In the genomic region with DNA sequence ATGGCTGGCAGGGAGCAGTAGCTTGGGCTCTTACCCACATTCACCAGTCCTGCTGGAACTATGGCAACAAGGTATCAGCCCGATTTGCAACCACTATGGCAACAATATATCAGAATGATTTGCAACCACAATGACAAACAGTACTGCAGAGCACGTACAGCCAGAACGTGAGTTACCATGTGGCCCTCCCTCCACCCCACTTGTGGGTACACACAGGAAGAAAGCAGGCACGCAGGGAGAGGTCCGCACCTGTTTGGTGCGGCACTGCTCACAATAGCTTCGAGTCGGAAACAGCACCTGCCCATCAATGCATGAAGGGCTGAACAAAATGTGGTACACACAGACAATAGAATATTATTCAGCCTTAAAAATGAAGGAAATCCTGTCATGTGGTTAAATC, we compare ENCODE assay signal across 19 mouse cellular contexts. TPM values are rescaled to one million over a fixed set of nuclear protein-coding genes. Genes with fewer than 3 reads are reported as not detected.
DNase-seq lines count a peak whose midpoint lies in the region; TF ChIP-seq lines count a peak whose summit lies in the region.
"Had no signal": no experiment of that assay in that cellular context is flagged by ENCODE, and none has a peak within 500 bp of the region (broad histone marks: within the 10 kb centered on the region; RNA-seq: fewer than 3 reads in every experiment).

No protein-coding gene starts in this region.

- no peaks in the 10 kb centered on the region for H3K27me3 ChIP-seq in thymus, adult 2 months (ENCODE audit: control insufficient read depth, insufficient read depth, low read length)
- no peaks in the 10 kb centered on the region for H3K27me3 ChIP-seq in heart, embryonic 10.5 days (ENCODE audit: insufficient read depth, poor library complexity, severe bottlenecking)
- H3K27me3 ChIP-seq: heart, embryonic 15.5 days; lung, embryonic 15.5 days had no signal

- H3K27ac ChIP-seq in ES-E14 (ENCODE audit: insufficient read depth, low read depth, low read length, poor library complexity, severe bottlenecking), result 0 out of 2 replicates have a peak overlapping the region, but pooled peaks have one; percentile 5
- H3K27ac ChIP-seq in thymus, adult 2 months (ENCODE audit: control insufficient read depth, insufficient read depth, low read length), result peak overlapping the region; percentile 59
- no peak overlapping the region for H3K27ac ChIP-seq in heart, embryonic 10.5 days
- H3K27ac ChIP-seq: heart, adult 2 months; heart, embryonic 15.5 days; hindbrain, postnatal 0 days; liver, embryonic 14.5 days; lung, embryonic 15.5 days; macrophage; midbrain, embryonic 10.5 days had no signal

- no peak overlapping the region for H3K4me3 ChIP-seq in ES-E14 (ENCODE audit: insufficient read depth in 1 of 2, low read depth in 1 of 2, low read length in 2 of 2, poor library complexity in 1 of 2, severe bottlenecking in 1 of 2)
- no peak overlapping the region for H3K4me3 ChIP-seq in thymus, adult 2 months (ENCODE audit: control insufficient read depth, insufficient read depth, low read length)
- H3K4me3 ChIP-seq in heart, embryonic 10.5 days, result no peak overlapping the region
- H3K4me3 ChIP-seq: heart, adult 2 months; heart, embryonic 15.5 days; lung, embryonic 15.5 days; midbrain, embryonic 10.5 days had no signal

- H3K9me3 ChIP-seq in ES-E14 (ENCODE audit: control insufficient read depth, insufficient read depth, low read depth, low read length), result no peaks in the 10 kb centered on the region
- no peaks in the 10 kb centered on the region for H3K9me3 ChIP-seq in heart, embryonic 10.5 days
- H3K9me3 ChIP-seq: G1E; heart, embryonic 15.5 days; lung, embryonic 15.5 days; midbrain, embryonic 10.5 days had no signal

- peak; percentile 46 to 52 for DNase-seq in spleen, postnatal 36 days (ENCODE audit: low spot score in 2 of 2)
- no peak for DNase-seq in spleen, adult 12 weeks (ENCODE audit: low spot score)
- no peak for DNase-seq in ES-E14 (ENCODE audit: low read depth, low spot score)
- DNase-seq in thymus, adult 2 months, result peak; percentile 68
- DNase-seq in heart, embryonic 10.5 days (ENCODE audit: low spot score), result no peak
- no peak for DNase-seq in frontal cortex, postnatal 25 days (ENCODE audit: low spot score in 2 of 2)
- DNase-seq in cerebellum, postnatal 4 days (ENCODE audit: low spot score in 2 of 2), result no peak
- DNase-seq: cerebellum, adult 8-10 months; gastrocnemius, postnatal 25 days; heart, adult 2 months; kidney, adult 2 months; kidney, postnatal 10 days had no signal

- H3K36me3 ChIP-seq in ES-E14 (ENCODE audit: control insufficient read depth, insufficient read depth, low read length, poor library complexity, severe bottlenecking), result peaks cover 32% of the 10 kb centered on the region
- peaks cover 66% of the 10 kb centered on the region for H3K36me3 ChIP-seq in thymus, adult 2 months (ENCODE audit: control insufficient read depth, insufficient read depth, low read length)
- H3K36me3 ChIP-seq in heart, embryonic 10.5 days, result peaks cover 91% of the 10 kb centered on the region

- no peak overlapping the region for H3K9ac ChIP-seq in ES-E14 (ENCODE audit: insufficient read depth, low read depth, low read length, poor library complexity, severe bottlenecking)
- H3K9ac ChIP-seq: heart, embryonic 15.5 days; liver, embryonic 14.5 days; lung, embryonic 15.5 days had no signal

- in situ Hi-C loops in ES-E14 (cut with MboI; ENCODE audit: low sequenced_read_pairs in 2 of 2, unreplicated experiment in 2 of 2), result no loop called here

- H3K4me1 ChIP-seq in ES-E14 (ENCODE audit: control insufficient read depth in 2 of 2, insufficient read depth in 2 of 2, low read length in 2 of 2, poor library complexity in 1 of 2), result 0 out of 4 replicates have a peak, but pooled peaks cover 0 to 1% of the 10 kb centered on the region in 2 experiments
- H3K4me1 ChIP-seq in thymus, adult 2 months (replicated peaks; ENCODE audit: control insufficient read depth, insufficient read depth, low read length), result peaks cover 16% of the 10 kb centered on the region
- H3K4me1 ChIP-seq in heart, embryonic 10.5 days, result no peaks in the 10 kb centered on the region
- H3K4me1 ChIP-seq: heart, embryonic 15.5 days; lung, embryonic 15.5 days had no signal

- WGBS in thymus, adult 2 months, result 12% methylated on average over 8 of the region's 8 CpGs
- 89% methylated on average over 8 of the region's 8 CpGs for WGBS in heart, embryonic 10.5 days

- TF ChIP-seq CTCF in thymus, adult 2 months (IDR thresholded peaks at IDR 0.05; ENCODE audit: borderline replicate concordance, control insufficient read depth, extremely low read depth, insufficient read depth, low read length, poor library complexity), result no peak

- 0 out of 2 replicates have a peak, but pooled peaks have one; percentile 26 for TF ChIP-seq POLR2A in thymus, adult 2 months (IDR thresholded peaks at IDR 0.05; ENCODE audit: control insufficient read depth, extremely low read depth, insufficient read depth, low read length, poor library complexity)

TF ChIP-seq in ES-E14, 5 proteins besides CTCF, POLR2A, EP300 and RAD21:
- TF ChIP-seq ZC3H11A (IDR thresholded peaks at IDR 0.05; ENCODE audit: borderline replicate concordance, low read depth, low read length), result no peak
- TF ChIP-seq HCFC1 (IDR thresholded peaks at IDR 0.05; ENCODE audit: borderline replicate concordance, insufficient read depth, low read length), result no peak
- no peak for TF ChIP-seq MAFK (IDR thresholded peaks at IDR 0.05; ENCODE audit: insufficient read depth, low read depth, low read length)
- TF ChIP-seq CHD2 (IDR thresholded peaks at IDR 0.05; ENCODE audit: low read depth, low read length), result no peak
- TF ChIP-seq ZNF384 (IDR thresholded peaks at IDR 0.05; ENCODE audit: low read depth, low read length), result no peak

RNA-seq across cellular contexts. Expression of a gene that starts 29.8 kb away (rescaled TPM):
- 1.1 and 2.4 TPM in 2 replicates for total RNA-seq in ES-E14 (2012; rRNA removed)
- 40.3 and 43.6 TPM in 2 replicates for polyA plus RNA-seq in thymus, adult 2 months (2012; rRNA removed)
- 14.6 and 18.6 TPM in 2 replicates for polyA plus RNA-seq in heart, embryonic 10.5 days (2016; fragmentation: Nextera tagmentation; extraction: Ambion mirVana)

Comparison
In these comparisons a context has a peak if more than half of its experiments do, and no peak if none do; other contexts are left out.
1. DNase-seq: peak in spleen, postnatal 36 days (2 of 2) and thymus, adult 2 months (single experiment); none in spleen, adult 12 weeks (single experiment), ES-E14 (single experiment), heart, embryonic 10.5 days (single experiment), frontal cortex, postnatal 25 days (0 of 2) and cerebellum, postnatal 4 days (0 of 2).